Mouse (Mus musculus) liver, embryonic 14.5 days (tissue): ENCODE measurements at regions not wholly inside any gene's neighbourhood (a gene's known extent, or its start where the extent isn't known, plus 50 kb on each side); places are given as distances from the start of the nearest gene placed in this dataset.

Experiments
- CTCF ChIP-seq: IDR thresholded peaks from 2 replicates; pipeline ENCODE4 v1.5.1; 2016; ENCODE audit warnings: antibody characterized with exemption, low read depth, control low read depth
- EP300 ChIP-seq: IDR thresholded peaks from 2 replicates; pipeline ENCODE4 v1.6.1; 2016; ENCODE audit warnings: antibody characterized with exemption, low read depth

- TF ChIP-seq CTCF = no peak
- no peak for TF ChIP-seq EP300
Measured at GRCm38 (mm10) chr12:59582587-59582986, 363.1 kb upstream of the Fbxo33 start.
